Mouse (Mus musculus) spleen, adult 2 months (tissue): Measurements from ENCODE around the gene Asic2.

Experiments
- CTCF ChIP-seq: fragments of 200-500 bp; IDR thresholded peaks from 2 replicates; pipeline ENCODE4 v1.5.1; 2011; ENCODE audit warnings: mild to moderate bottlenecking, inconsistent platforms; ENCODE audit not compliant: insufficient read depth, insufficient read length, insufficient replicate concordance; ENCODE audit errors: extremely low read depth
- POLR2A ChIP-seq: fragments of 200-500 bp; IDR thresholded peaks from 2 replicates; pipeline ENCODE4 v1.6.1; 2011; ENCODE audit warnings: low read depth, low read length, inconsistent platforms

- no peak for TF ChIP-seq POLR2A
- no peak for TF ChIP-seq CTCF
Observed at GRCm38 (mm10) chr11:81446347-81446746, 521.9 kb downstream of the Asic2 start.
